Mouse (Mus musculus) forebrain, postnatal 0 days (tissue): Measurements from ENCODE around the gene Rgs14. TPM values are rescaled to one million over a fixed set of nuclear protein-coding genes. Genes with fewer than 3 reads are reported as not detected.

Source experiments
- ATAC-seq: fragments of 200-750 bp; cut with Nextera tagmentation; 2 replicates; pipeline ENCODE4 v1.8.0; 2017; ENCODE audit warnings: mild to moderate bottlenecking, moderate library complexity
- DNase-seq: peaks from one replicate; pipeline ENCODE4 v3.0.0-alpha.2; 2015
- H3K27ac ChIP-seq: fragments of 300-500 bp; sonication (generic); 2 replicates; pipeline ENCODE4 v1.5.1; 2014; ENCODE audit warnings: low read depth, mild to moderate bottlenecking, antibody characterized with exemption, low read length, moderate library complexity, mixed read lengths
- H3K27me3 ChIP-seq: fragments of 300-500 bp; sonication (generic); 2 replicates; pipeline ENCODE4 v1.6.1; 2014; ENCODE audit warnings: mild to moderate bottlenecking, low read length, mixed read lengths; ENCODE audit not compliant: insufficient read depth
- H3K36me3 ChIP-seq: fragments of 300-500 bp; sonication (generic); 2 replicates; pipeline ENCODE4 v1.6.1; 2014; ENCODE audit warnings: mild to moderate bottlenecking, moderate library complexity; ENCODE audit not compliant: insufficient read depth
- H3K4me1 ChIP-seq: fragments of 300-500 bp; sonication (generic); 2 replicates; pipeline ENCODE4 v1.6.1; 2014; ENCODE audit warnings: antibody characterized with exemption; ENCODE audit not compliant: insufficient read depth
- H3K4me2 ChIP-seq: fragments of 300-500 bp; sonication (generic); 2 replicates; pipeline ENCODE4 v1.6.1; 2014; ENCODE audit warnings: low read depth, mild to moderate bottlenecking, moderate library complexity
- H3K4me3 ChIP-seq: fragments of 300-500 bp; sonication (generic); 2 replicates; pipeline ENCODE4 v1.5.1; 2014; ENCODE audit warnings: low read depth, low read length, mixed read lengths
- H3K9ac ChIP-seq: fragments of 300-500 bp; sonication (generic); 2 replicates; pipeline ENCODE4 v1.6.1; 2014; ENCODE audit warnings: mild to moderate bottlenecking
- H3K9me3 ChIP-seq: fragments of 300-500 bp; sonication (generic); 2 replicates; pipeline ENCODE4 v1.6.1; 2016; ENCODE audit warnings: low read length
- CTCF ChIP-seq: sonication (generic); IDR thresholded peaks from 2 replicates; pipeline ENCODE4 v1.5.1; 2016; ENCODE audit warnings: antibody characterized with exemption, control low read depth, low read depth
- WGBS: fragments of 180-500 bp; shearing (Covaris S2); extraction: QIAGEN DNeasy Blood & Tissue Kit; methylation state at CpG from one replicate; pipeline ENCODE4 v1.1.7; 2014; 5-methylcytosine and 5-hydroxymethylcytosine counted together
- polyA plus RNA-seq: library from polyadenylated mRNA; unstranded; fragments of >200 nt; fragmentation: Nextera tagmentation; extraction: Ambion mirVana; gene quantifications from 2 replicates; pipeline ENCODE4 v1.2.1, GENCODE M21; 2015
- total RNA-seq: library from RNA; depleted of rRNA; stranded (reverse); fragments of >200 nt; gene quantifications from 2 replicates; pipeline ENCODE4 v1.2.3, GENCODE M21; 2014; rRNA removed

The Rgs14 gene
- total and polyA plus RNA-seq, 2 experiments from 2014 or later: 3.9 to 4.0 TPM

DNA sequence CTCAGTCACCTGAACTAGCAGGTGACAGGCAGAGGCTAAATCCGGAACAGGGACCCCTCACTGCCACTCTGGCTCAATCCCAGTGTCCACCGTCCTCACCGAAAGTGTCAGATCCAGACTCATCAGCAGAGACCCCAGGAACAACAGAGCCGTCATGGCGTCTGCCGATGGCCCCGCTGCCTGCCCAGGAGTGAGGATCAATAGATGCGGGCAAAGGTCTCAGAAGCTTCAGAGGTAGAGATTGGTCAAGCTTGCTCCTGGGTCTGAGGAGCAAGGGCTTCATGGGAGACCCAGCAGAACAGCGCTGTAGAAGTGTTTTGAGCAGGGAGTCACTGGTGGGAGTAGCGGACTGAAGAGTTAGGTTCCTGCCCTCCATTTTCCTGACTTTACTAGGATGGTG, 57.1 kb downstream of the Rgs14 start, which contains the start of gene F12:
Gene F12 (minus strand): TSS at position 181 of the 400 bp plus-strand sequence.
- Histone ChIP-seq H3K4me1 (no peaks in the 10 kb centered on the region), H3K36me3 (no peaks in the 10 kb centered on the region), H3K4me2 (no peak within 1 kb of the TSS), H3K4me3 (no peak within 1 kb of the TSS), H3K27me3 (peaks cover 7% of the 10 kb centered on the region), H3K9ac (no peak within 1 kb of the TSS), H3K27ac (no peak within 1 kb of the TSS), H3K9me3 (no peaks in the 10 kb centered on the region)
- 90% methylated on average over 10 of the region's 10 CpGs for WGBS
- ATAC-seq (no peak), DNase-seq (no peak)
- no peak for TF ChIP-seq CTCF

DNA sequence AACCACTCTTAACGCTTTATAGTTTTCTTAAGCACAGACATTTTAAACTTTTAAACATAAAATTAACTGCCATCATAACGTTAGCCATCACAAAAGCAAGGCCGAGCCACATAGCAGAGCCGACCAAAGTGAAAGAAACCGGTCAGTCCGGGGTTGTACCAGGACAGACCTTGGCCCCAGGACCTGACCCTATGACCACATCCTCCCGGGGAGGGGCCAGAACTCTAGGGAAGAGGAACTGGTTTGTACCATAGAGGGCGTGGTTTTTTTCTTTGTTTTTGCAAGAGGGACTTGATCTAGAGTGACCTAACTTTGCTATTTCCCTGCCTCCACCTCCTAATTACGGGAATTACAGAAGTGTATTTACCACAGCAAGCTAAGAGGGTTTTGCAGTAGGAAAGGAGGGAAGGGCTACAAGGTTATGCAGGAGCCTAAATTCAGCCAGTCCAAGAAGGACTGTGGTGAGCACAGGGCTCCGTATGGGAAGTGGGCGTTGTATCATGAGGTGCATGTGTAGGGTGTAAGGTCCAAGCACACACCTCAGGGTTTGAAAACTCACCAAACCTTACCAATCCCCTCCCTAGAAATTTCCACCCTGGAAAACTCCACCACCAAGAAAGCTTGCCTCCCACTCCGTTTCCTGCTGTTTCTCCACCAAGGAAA, 59.8 kb downstream of the Rgs14 start:
- Histone ChIP-seq H3K4me2 (no peak overlapping the region), H3K27me3 (no peaks in the 10 kb centered on the region)
- 81% methylated on average over 12 of the region's 12 CpGs for WGBS

DNA sequence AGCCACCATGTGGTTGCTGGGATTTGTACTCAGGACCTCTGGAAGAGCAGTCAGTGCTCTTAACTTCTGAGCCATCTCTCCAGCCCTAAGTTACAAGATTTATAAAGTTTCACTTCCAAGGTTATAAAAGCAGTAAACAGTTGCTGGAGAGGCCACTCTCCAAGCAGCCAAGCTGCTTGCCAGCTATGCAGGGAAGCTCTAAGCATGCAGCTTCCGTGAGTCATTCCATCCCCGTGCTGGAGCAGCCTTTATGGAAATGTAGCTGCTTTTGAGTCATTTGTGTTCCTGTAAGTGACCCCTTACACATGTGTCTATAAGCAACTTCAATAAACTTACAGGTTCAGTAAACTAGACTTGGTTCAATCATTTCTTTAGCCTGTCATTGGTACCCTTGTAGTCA, 61.0 kb downstream of the Rgs14 start:
- no peak overlapping the region for H3K27ac ChIP-seq
- no peak for ATAC-seq
- no peaks in the 10 kb centered on the region for H3K9me3 ChIP-seq
- no peak overlapping the region for H3K9ac ChIP-seq
- no peak for DNase-seq
- no peaks in the 10 kb centered on the region for H3K4me1 ChIP-seq
- no peak overlapping the region for H3K4me2 ChIP-seq
- WGBS: 81% methylated on average over 2 of the region's 2 CpGs
- no peak overlapping the region for H3K4me3 ChIP-seq
- no peak for TF ChIP-seq CTCF
- H3K36me3 ChIP-seq: no peaks in the 10 kb centered on the region
- H3K27me3 ChIP-seq: no peaks in the 10 kb centered on the region

More for the DNA sequence above, 59.8 kb downstream of the Rgs14 start:
- no peak overlapping the region for H3K9ac ChIP-seq
- H3K9me3 ChIP-seq: no peaks in the 10 kb centered on the region
- H3K36me3 ChIP-seq: no peaks in the 10 kb centered on the region
- TF ChIP-seq CTCF: no peak
- ATAC-seq (no peak), DNase-seq (no peak)
- H3K27ac ChIP-seq: no peak overlapping the region
- no peaks in the 10 kb centered on the region for H3K4me1 ChIP-seq
- H3K4me3 ChIP-seq: no peak overlapping the region

DNA sequence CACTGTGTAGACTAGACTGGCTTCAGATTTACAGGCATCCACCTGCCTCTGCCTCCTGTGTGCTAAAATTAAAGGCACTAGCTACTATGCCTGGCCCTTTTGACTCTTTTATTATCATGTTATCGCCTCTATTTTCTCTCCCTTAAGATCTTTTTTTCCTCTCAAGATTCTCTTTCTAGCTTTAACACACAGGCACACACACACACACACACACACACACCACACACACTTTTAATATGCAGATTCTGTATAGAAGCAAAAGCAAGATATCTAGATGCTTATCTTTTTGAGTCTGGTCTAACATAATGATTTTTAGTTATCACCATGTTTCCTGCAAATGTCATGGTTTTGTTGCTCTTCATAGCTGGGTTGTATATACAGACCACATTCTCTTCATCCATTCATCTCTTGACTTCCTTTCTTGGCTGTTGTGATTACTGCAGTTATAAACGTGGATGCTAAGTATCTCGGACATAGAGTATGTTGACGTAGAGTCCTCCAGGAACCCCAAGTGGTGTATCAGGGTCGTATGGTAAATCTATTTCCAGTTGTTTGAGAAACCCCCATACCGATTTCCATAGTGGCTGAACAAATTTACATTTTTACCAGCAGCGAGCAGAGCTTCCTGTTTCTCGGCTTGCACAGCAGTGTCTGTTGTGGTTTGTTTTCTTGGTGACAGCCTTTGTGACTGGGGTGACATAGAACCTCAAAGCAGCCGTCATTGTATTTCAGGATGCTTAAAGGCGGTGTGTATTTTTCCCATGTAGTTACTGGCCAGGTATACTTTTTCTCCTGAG, 62.6 kb downstream of the Rgs14 start:
- Histone ChIP-seq H3K9me3 (no peaks in the 10 kb centered on the region), H3K9ac (no peak overlapping the region), H3K4me1 (no peaks in the 10 kb centered on the region), H3K4me2 (no peak overlapping the region), H3K27ac (no peak overlapping the region), H3K36me3 (no peaks in the 10 kb centered on the region), H3K4me3 (no peak overlapping the region), H3K27me3 (no peaks in the 10 kb centered on the region)
- no peak for TF ChIP-seq CTCF
- ATAC-seq: no peak
- WGBS: 79% methylated on average over 10 of the region's 10 CpGs
- no peak for DNase-seq

Other genes with a start within 250 kb of the Rgs14 start
- gene Gm17617, start 236.2 kb upstream of the Rgs14 start, total RNA-seq: not detected in 2 replicates
- not detected in 2 replicates for gene Gm17617, start 236.2 kb upstream of the Rgs14 start, polyA plus RNA-seq
- gene Fgfr4, start 217.1 kb upstream of the Rgs14 start, total RNA-seq: 0.08 and 0.19 TPM in 2 replicates
- gene Fgfr4, start 217.1 kb upstream of the Rgs14 start, polyA plus RNA-seq: 0.33 and 0.40 TPM in 2 replicates
- 81.2 and 104 TPM in 2 replicates for gene Nsd1, start 159.9 kb upstream of the Rgs14 start, total RNA-seq
- 37.5 and 48.2 TPM in 2 replicates for gene Nsd1, start 159.9 kb upstream of the Rgs14 start, polyA plus RNA-seq
- gene Prelid1, start 49.2 kb upstream of the Rgs14 start, total RNA-seq: 159 and 187 TPM in 2 replicates
- gene Prelid1, start 49.2 kb upstream of the Rgs14 start, polyA plus RNA-seq: 313 and 316 TPM in 2 replicates
- 67.3 and 77.4 TPM in 2 replicates for gene Rab24, start 47.8 kb upstream of the Rgs14 start, total RNA-seq
- 92.3 and 99.4 TPM in 2 replicates for gene Rab24, start 47.8 kb upstream of the Rgs14 start, polyA plus RNA-seq
- 10.1 and 10.5 TPM in 2 replicates for gene Mxd3, start 39.9 kb upstream of the Rgs14 start, total RNA-seq
- 7.3 and 9.4 TPM in 2 replicates for gene Mxd3, start 39.9 kb upstream of the Rgs14 start, polyA plus RNA-seq
- gene Lman2, start 6.9 kb upstream of the Rgs14 start, total RNA-seq: 55.2 and 62.6 TPM in 2 replicates
- gene Lman2, start 6.9 kb upstream of the Rgs14 start, polyA plus RNA-seq: 32.8 TPM in 2 replicates
- gene Slc34a1, start 28.5 kb downstream of the Rgs14 start, total RNA-seq: 0.95 TPM in 1 of 2 replicates, not detected in the other
- gene Slc34a1, start 28.5 kb downstream of the Rgs14 start, polyA plus RNA-seq: 0.29 TPM in 1 of 2 replicates, not detected in the other
- not detected in 2 replicates for gene Pfn3, start 45.5 kb downstream of the Rgs14 start, total RNA-seq
- 0.93 and 1.5 TPM in 2 replicates for gene Pfn3, start 45.5 kb downstream of the Rgs14 start, polyA plus RNA-seq
- gene F12, start 57.1 kb downstream of the Rgs14 start, total RNA-seq: 0.15 TPM in 1 of 2 replicates, not detected in the other
- 0.45 and 0.51 TPM in 2 replicates for gene F12, start 57.1 kb downstream of the Rgs14 start, polyA plus RNA-seq
- 79.5 and 88.2 TPM in 2 replicates for gene Grk6, start 75.3 kb downstream of the Rgs14 start, total RNA-seq
- 38.5 and 40.8 TPM in 2 replicates for gene Grk6, start 75.3 kb downstream of the Rgs14 start, polyA plus RNA-seq
- gene Prr7, start 94.5 kb downstream of the Rgs14 start, total RNA-seq: 108 and 118 TPM in 2 replicates
- gene Prr7, start 94.5 kb downstream of the Rgs14 start, polyA plus RNA-seq: 7.8 and 8.7 TPM in 2 replicates
- gene Dbn1, start 118.4 kb downstream of the Rgs14 start, total RNA-seq: 545 and 619 TPM in 2 replicates
- 603 and 619 TPM in 2 replicates for gene Dbn1, start 118.4 kb downstream of the Rgs14 start, polyA plus RNA-seq
- 26.6 and 36.7 TPM in 2 replicates for gene Pdlim7, start 143.9 kb downstream of the Rgs14 start, total RNA-seq
- gene Pdlim7, start 143.9 kb downstream of the Rgs14 start, polyA plus RNA-seq: 114 and 115 TPM in 2 replicates
- gene Dok3, start 159.6 kb downstream of the Rgs14 start, total RNA-seq: 2.5 and 4.8 TPM in 2 replicates
- 0.82 TPM in 2 replicates for gene Dok3, start 159.6 kb downstream of the Rgs14 start, polyA plus RNA-seq
- gene Ddx41, start 166.9 kb downstream of the Rgs14 start, total RNA-seq: 65.2 and 69.6 TPM in 2 replicates
- 46.1 and 51.7 TPM in 2 replicates for gene Ddx41, start 166.9 kb downstream of the Rgs14 start, polyA plus RNA-seq
- 88.4 and 93.1 TPM in 2 replicates for gene Fam193b, start 201.4 kb downstream of the Rgs14 start, total RNA-seq
- gene Fam193b, start 201.4 kb downstream of the Rgs14 start, polyA plus RNA-seq: 41.2 and 41.6 TPM in 2 replicates
- 52.9 and 56.3 TPM in 2 replicates for gene Tmed9, start 204.0 kb downstream of the Rgs14 start, total RNA-seq
- gene Tmed9, start 204.0 kb downstream of the Rgs14 start, polyA plus RNA-seq: 102 TPM in 2 replicates
- 57.6 and 63.1 TPM in 2 replicates for gene B4galt7, start 230.2 kb downstream of the Rgs14 start, total RNA-seq
- gene B4galt7, start 230.2 kb downstream of the Rgs14 start, polyA plus RNA-seq: 36.1 and 43.0 TPM in 2 replicates